Mouse (Mus musculus): ENCODE results near the gene Krtap5-2. TPM values are rescaled to one million over a fixed set of nuclear protein-coding genes. Genes with fewer than 3 reads are reported as not detected.

The Krtap5-2 gene
- polyA plus RNA-seq, 1 experiment from 2014 or later = not detected

- 61% methylated on average over 4 of the region's 4 CpGs for WGBS
- Histone ChIP-seq H3K27me3 (no peaks in the 10 kb centered on the region), H3K9me3 (no peaks in the 10 kb centered on the region), H3K9ac (replicated peaks) (no peak overlapping the region), H3K4me2 (replicated peaks) (no peak overlapping the region), H3K36me3 (no peaks in the 10 kb centered on the region), H3K4me1 (replicated peaks) (no peaks in the 10 kb centered on the region), H3K27ac (no peak overlapping the region), H3K4me3 (replicated peaks) (no peak overlapping the region)
- no peak for ATAC-seq
Observed at GRCm38 (mm10) chr7:142134206-142134995, 41.4 kb downstream of the Krtap5-2 start.

GRCm38 (mm10) chr7:142128843-142129242, 47.0 kb downstream of the Krtap5-2 start:
- no peak overlapping the region for H3K9ac ChIP-seq (replicated peaks)
- H3K36me3 ChIP-seq = no peaks in the 10 kb centered on the region
- H3K27me3 ChIP-seq = no peaks in the 10 kb centered on the region
- no peak overlapping the region for H3K4me2 ChIP-seq (replicated peaks)
- H3K9me3 ChIP-seq = no peaks in the 10 kb centered on the region
- H3K4me1 ChIP-seq (replicated peaks) = no peaks in the 10 kb centered on the region
- H3K4me3 ChIP-seq (replicated peaks) = no peak overlapping the region
- H3K27ac ChIP-seq = no peak overlapping the region
- ATAC-seq = no peak
- 67% methylated on average over 4 of the region's 4 CpGs for WGBS

Other genes with a start within 250 kb of the Krtap5-2 start
- 27.5 and 29.4 TPM in 2 replicates for gene Brsk2, start 226.3 kb downstream of the Krtap5-2 start, polyA plus RNA-seq (2015; fragmentation: Nextera tagmentation; extraction: Ambion mirVana)
- gene Mob2, start 114.9 kb downstream of the Krtap5-2 start, polyA plus RNA-seq (2015; fragmentation: Nextera tagmentation; extraction: Ambion mirVana) = 52.3 and 56.9 TPM in 2 replicates
- gene Dusp8, start 80.2 kb downstream of the Krtap5-2 start, polyA plus RNA-seq (2015; fragmentation: Nextera tagmentation; extraction: Ambion mirVana) = 66.0 and 69.1 TPM in 2 replicates
- gene Gm45618, start 55.3 kb downstream of the Krtap5-2 start, polyA plus RNA-seq (2015; fragmentation: Nextera tagmentation; extraction: Ambion mirVana) = 0.44 TPM in 1 of 2 replicates, not detected in the other
- not detected in 2 replicates for gene Gm39115, start 40.0 kb downstream of the Krtap5-2 start, polyA plus RNA-seq (2015; fragmentation: Nextera tagmentation; extraction: Ambion mirVana)
- gene Gm45337, start 31.4 kb downstream of the Krtap5-2 start, polyA plus RNA-seq (2015; fragmentation: Nextera tagmentation; extraction: Ambion mirVana) = not detected in 2 replicates
- not detected in 2 replicates for gene Gm29735, start 18.9 kb downstream of the Krtap5-2 start, polyA plus RNA-seq (2015; fragmentation: Nextera tagmentation; extraction: Ambion mirVana)
- not detected in 2 replicates for gene Gm4553, start 10.3 kb downstream of the Krtap5-2 start, polyA plus RNA-seq (2015; fragmentation: Nextera tagmentation; extraction: Ambion mirVana)
- gene Gm10153, start 14.4 kb upstream of the Krtap5-2 start, polyA plus RNA-seq (2015; fragmentation: Nextera tagmentation; extraction: Ambion mirVana) = not detected in 2 replicates
- not detected in 2 replicates for gene Krtap5-3, start 25.4 kb upstream of the Krtap5-2 start, polyA plus RNA-seq (2015; fragmentation: Nextera tagmentation; extraction: Ambion mirVana)
- gene Gm7579, start 35.9 kb upstream of the Krtap5-2 start, polyA plus RNA-seq (2015; fragmentation: Nextera tagmentation; extraction: Ambion mirVana) = not detected in 2 replicates
- not detected in 2 replicates for gene Krtap5-5, start 54.0 kb upstream of the Krtap5-2 start, polyA plus RNA-seq (2015; fragmentation: Nextera tagmentation; extraction: Ambion mirVana)
- not detected in 2 replicates for gene Gm40460, start 65.1 kb upstream of the Krtap5-2 start, polyA plus RNA-seq (2015; fragmentation: Nextera tagmentation; extraction: Ambion mirVana)
- gene Gm2431, start 82.3 kb upstream of the Krtap5-2 start, polyA plus RNA-seq (2015; fragmentation: Nextera tagmentation; extraction: Ambion mirVana) = not detected in 2 replicates
- not detected in 2 replicates for gene Gm4559, start 98.4 kb upstream of the Krtap5-2 start, polyA plus RNA-seq (2015; fragmentation: Nextera tagmentation; extraction: Ambion mirVana)
- not detected in 2 replicates for gene Krtap5-1, start 121.1 kb upstream of the Krtap5-2 start, polyA plus RNA-seq (2015; fragmentation: Nextera tagmentation; extraction: Ambion mirVana)
- not detected in 2 replicates for gene Krtap5-4, start 127.5 kb upstream of the Krtap5-2 start, polyA plus RNA-seq (2015; fragmentation: Nextera tagmentation; extraction: Ambion mirVana)
- 1.9 and 2.3 TPM in 2 replicates for gene Ifitm10, start 197.7 kb upstream of the Krtap5-2 start, polyA plus RNA-seq (2015; fragmentation: Nextera tagmentation; extraction: Ambion mirVana)
- gene Gm49369, start 206.7 kb upstream of the Krtap5-2 start, polyA plus RNA-seq (2015; fragmentation: Nextera tagmentation; extraction: Ambion mirVana) = not detected in 2 replicates
- 191 and 206 TPM in 2 replicates for gene Ctsd, start 212.0 kb upstream of the Krtap5-2 start, polyA plus RNA-seq (2015; fragmentation: Nextera tagmentation; extraction: Ambion mirVana)

Measured in midbrain, embryonic 13.5 days (tissue).